Mouse (Mus musculus): ENCODE results near the gene Cuzd1.

Cuzd1 gene

DNA sequence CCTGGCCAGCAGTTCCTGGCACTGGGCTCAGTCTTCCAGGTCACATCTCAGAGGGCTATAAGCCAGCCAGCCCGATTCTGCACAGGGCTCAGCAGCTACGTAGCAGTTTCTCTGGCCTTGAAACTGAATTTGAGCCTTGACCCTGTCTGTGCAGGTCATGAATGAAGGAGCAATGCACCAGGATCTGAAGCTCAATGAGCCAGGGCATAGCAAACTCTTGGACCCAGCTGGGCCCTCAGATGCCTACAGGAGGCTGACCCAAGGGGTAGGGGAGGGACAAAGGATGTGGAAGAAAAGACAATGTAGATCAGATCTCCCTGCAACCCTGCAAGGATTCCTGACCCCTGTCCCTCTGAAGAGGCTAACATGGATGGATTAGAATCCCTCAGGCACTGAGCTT is at the start of gene Cuzd1:
Gene Cuzd1, minus strand, starts transcription at position 101 of the 400 bp plus-strand sequence.
- no peak for DNase-seq (ENCODE audit: low spot score)

DNA sequence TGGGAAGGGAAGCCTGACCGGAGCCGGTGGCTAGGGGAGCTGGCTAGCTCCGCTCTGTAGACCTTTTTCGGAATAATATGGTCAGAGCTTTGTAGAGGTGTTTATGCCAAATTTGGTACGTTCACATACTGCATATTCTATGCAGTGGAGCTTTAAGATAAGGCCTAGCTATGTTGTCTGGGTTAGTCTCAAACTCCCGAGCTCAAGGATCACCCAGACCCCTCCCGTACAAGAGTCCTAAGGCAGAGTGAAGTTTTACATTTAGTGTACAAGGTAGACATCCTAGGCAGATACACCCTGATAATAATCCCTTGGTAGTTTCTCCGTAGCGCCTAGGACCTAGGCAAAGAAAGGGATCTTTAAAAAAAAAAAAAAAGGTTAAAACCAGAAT is 49.4 kb upstream of the Cuzd1 start:
- no peak for DNase-seq (ENCODE audit: low spot score)

DNA sequence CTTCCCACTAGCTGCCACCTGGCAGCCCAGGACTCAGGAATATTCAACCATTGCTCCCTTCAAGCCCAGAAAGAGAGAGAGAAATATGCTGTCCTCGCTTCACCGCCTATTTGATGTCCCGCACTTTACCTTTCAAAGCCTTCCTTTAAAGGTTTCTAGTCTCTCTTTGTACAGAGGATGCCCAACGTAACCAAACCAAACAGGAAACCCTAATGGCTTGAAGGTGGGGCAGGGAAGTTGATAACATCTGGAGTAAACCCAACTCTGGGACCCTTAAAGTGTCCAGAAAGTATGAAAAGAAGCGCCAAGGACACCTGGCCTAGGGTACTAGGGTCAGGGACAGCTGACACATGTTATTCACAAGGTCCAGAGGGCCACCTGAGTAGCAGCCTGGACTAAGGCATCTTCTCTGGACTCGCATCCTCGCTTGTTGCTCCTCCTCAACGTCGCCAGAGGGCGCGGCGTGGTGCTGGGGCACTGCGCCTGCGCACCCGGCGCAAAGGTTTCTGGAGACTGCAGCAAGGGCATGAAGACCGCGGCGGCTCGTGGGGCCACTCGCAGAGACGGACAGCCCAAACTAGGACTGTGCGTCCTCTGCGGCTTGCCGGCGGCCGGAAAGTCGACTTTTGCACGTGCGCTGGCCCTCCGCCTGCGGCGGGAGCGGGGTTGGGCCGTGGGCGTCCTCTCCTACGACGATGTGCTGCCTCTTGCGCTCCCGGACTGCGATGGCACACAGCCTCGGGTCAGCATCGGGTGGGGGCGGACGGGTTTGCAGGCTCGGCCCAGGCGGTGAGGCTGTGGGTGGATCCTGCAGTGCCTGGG is 48.8 kb upstream of the Cuzd1 start, which contains the start of gene Pstk:
Gene Pstk, plus strand, starts transcription at position 494 of the 822 bp plus-strand sequence.
- peak; percentile 87 for DNase-seq (ENCODE audit: low spot score)

DNA sequence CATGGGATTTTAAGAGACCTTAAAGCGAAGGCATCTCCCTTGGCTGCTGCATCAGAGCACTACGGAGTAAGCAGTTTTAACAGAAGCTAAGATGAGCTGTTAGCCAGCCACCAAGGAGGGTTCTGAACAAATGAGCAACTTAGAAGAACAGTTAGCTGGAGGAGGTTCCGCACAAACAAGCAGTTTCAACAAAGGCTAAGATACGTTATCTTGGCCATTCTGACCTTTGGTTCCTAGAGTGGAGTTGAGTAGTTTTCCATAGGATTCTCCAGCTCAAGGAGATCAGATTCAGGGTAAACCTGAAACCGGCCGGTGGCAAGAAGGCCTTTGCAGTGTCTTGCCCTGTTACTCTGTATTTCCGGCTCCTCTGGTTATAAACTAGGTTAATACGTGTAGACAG is 42.0 kb upstream of the Cuzd1 start:
- DNase-seq (ENCODE audit: low spot score): no peak

DNA sequence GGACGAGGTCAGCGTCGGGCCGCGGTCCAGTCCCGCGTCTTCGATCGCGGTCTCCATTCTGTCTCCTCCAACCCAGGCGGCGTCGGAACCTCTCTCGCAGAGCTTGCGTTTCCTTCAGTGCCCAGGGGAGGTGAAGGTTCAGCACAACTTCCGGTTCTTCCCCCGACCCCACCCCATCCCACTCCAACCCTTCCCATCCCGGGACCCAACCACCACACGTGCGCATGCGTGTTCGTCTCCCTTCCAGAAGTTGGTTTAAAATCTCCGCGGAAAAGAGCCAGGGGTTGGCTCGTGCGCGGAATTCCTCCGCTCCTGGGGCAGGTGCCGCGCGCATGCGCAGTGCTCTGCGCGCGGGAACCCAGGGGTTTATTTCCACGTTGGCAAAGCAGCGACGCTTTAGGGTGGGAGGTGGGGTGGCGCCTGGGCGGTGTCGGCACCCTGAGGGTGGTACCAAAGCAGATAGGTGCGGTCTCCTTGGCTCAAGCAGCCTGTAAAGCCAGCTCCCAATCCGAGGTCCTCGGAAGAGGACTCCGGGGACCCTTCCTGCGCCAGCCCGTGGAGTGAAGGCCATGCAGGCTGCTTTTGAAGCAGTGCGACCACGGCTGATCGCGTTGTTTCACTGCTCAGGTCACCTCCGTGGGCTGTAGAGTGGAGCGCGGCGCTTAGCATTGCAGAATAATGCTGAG is 40.7 kb upstream of the Cuzd1 start, which contains the start of gene 2310057M21Rik:
Gene 2310057M21Rik, minus strand, starts transcription at position 145 of the 686 bp plus-strand sequence.
- DNase-seq (ENCODE audit: low spot score): peak; percentile 96

DNA sequence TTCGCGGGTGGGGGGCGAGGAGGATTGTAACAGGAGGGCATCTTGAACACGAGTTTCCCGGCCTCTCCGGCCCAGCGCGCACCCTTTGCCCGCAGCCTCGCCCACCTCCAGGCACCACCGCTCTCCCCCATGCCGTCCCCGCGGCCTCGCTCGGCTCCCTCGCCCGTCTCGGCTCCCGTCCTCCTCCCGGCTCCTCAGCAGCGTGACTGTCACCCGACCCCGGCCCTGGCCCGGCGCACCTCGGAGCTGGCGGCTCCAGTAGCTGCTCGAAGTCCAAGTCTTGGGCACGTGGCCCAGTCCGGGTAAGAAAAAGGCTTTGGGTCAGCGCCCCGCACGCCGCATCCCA is 40.1 kb upstream of the Cuzd1 start:
- DNase-seq (ENCODE audit: low spot score): no peak

DNA sequence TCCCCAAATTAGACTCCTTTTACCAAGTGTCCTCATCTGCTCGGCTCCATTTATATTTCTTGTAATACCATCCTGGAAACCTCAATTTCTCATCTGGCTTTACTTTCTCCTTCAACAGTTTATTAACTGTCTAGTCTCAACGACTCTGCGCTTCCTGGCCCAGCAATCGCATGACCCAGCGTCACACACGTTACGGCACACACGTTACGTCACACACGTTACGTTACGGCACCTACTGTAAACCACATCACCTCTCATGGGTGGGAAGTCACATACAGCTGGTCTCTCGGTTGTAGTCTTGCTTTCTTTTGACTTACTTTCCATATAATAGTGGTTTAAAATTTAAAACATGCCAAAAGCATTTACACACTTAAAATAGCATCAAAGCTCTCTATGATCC is 34.0 kb upstream of the Cuzd1 start:
- no peak for DNase-seq (ENCODE audit: low spot score)

DNA sequence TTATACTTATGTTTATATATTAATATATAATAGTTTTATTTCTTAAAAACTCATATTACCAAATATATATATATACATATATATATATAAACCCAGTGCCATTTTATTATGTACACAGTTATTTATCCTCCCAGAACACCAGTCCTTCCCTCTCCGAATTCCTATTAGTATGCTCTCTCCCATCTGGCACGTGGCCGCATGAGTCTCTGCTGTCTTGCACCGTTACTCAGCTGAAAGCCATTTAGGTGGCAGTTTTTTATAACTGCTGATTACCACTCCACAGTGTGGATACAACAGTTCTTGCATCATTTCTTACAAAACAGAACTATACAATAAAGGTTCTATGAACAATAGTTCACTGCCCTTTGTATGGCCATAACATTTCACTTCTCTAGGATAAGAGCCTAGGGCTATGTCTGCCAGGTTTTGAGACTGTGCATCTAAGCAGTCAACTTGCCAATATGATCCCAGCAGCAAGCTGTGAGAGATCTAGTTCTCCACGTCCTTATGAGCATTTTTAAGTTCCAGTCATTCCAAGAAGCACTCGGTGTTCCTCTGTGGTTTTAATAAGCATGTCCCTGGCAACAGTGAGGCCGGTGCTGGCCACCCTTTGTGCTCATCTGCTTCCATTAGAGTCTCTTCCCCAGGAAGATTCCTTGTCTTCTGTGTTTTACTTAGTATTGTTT is 23.9 kb upstream of the Cuzd1 start:
- no peak for DNase-seq (ENCODE audit: low spot score)

DNA sequence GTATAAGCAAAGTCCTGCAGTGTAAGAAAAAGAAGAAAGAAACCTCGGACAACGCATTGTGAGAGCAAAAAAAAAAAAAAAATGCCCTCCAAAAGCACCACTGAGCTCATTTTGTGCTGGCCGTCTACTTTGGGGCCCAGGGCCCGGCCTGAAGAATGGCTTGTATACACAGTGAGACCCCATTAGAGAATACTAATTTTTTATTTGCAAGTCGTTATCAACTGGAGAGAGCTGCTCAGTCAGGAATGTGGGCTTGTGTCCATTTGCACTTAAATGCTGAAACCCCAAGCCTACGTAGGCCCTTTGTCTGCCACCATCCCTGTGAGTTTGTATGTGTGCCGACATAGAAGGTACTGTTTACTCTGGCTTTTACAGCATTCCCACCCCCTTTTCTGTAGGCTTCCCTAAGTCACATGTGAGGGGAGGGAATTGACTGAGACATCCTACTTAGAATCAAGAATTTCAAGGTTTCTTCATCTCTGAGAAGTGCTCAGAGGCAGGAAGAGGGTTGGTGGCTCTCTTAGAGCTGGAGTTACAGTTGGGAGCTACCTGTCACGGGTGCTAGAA is 15.5 kb upstream of the Cuzd1 start:
- no peak for DNase-seq (ENCODE audit: low spot score)

DNA sequence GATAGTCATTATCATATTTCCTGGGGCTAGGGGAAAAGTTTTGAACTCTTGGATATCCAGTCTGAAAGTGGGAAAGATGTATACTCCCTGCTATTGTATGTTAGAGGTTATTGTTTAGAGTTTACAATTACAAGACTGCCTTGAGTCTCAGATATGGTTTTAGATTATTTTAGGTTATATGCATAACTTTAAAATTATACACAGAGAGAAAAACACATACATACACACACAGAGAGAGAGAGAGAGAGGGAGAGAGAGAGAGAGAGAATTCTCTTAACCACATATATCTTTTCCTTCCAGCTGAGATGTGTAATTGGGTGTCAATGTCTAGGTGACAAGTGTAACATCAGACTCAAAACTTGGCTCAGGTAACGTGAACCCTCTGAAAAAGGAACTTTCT is 11.5 kb upstream of the Cuzd1 start, which contains the start of gene Fam24a:
Gene Fam24a, plus strand, starts transcription at position 301 of the 400 bp plus-strand sequence.
- DNase-seq (ENCODE audit: low spot score): no peak

DNA sequence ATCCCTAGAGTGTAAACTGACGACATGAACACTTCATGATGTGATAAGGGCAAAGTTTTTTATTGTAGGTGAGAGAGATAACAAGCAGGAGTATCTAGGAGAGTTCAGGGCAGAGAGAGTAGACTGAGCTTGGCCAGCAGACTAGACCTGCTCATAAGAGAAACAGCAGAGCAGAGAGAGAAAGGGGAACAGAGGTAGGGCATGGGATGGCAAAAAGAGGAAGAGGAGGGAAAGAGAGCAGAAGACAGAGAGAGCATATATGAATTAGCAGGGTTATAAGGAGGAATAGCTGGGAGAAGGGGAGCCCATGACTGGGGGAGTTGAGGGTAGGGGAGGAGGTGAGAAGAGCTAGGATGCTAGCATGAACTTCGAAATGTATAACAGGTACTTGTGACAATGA is 9.6 kb upstream of the Cuzd1 start:
- DNase-seq (ENCODE audit: low spot score): no peak

DNA sequence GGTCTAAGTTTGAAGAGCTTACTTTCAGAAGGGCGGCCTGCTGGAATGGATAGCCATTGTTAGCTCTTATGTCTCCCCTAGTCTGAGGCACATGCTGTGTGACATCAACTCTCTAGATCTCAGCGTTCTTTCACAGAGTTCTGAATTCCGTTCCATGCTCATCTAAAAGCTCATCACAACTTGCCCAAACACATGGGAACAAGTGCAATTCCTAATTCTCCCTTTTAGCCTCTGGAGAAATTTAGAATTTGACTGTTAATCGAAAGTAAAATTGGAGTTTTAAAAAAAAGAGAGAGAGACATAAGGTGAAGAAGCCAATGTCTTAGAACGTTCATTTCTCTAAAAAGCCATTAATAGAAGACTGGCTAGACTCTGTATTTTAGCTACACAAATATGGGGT is 7.3 kb upstream of the Cuzd1 start, which contains the start of gene Fam24b:
Gene Fam24b, minus strand, starts transcription at position 101 of the 400 bp plus-strand sequence.
- DNase-seq (ENCODE audit: low spot score): no peak

DNA sequence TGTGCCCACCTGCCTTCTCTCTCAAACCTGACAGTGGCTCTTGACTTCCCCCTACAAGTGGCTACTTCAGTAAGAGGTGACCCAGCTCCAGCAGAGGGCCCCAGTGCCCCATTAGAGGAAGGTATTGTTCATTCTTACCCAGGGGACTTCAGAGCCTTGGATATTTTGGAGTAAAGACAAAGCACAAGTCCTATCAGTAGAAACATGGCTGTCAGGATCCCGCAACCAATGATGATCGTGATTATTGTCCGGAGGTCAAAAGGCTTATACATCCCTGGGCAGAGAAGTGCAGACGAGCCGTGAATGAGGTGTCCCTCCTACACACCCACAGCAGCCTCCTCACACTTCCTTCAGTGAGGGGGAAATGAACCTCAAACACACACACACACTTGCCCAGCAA is 5.0 kb upstream of the Cuzd1 start:
- DNase-seq (ENCODE audit: low spot score): no peak

DNA sequence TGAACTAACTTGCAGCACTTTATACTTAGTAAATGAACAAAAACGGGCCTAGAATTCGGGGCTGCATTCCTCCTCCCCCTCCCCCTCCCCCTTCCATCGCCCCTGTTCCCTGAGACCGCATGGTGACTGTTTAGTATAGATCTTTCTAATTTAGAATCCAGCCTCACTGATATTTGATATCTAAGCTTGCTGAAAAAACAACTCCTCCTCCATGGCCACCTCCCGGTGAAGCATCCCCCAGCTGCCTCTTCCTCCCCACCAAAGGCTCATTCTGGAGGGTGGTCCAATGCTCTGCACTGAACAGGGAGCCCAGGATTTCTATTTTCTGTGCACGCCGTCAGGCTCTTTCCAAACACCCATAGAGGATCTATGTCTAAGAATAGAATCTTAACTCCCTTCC is 3.8 kb downstream of the Cuzd1 start:
- no peak for DNase-seq (ENCODE audit: low spot score)

DNA sequence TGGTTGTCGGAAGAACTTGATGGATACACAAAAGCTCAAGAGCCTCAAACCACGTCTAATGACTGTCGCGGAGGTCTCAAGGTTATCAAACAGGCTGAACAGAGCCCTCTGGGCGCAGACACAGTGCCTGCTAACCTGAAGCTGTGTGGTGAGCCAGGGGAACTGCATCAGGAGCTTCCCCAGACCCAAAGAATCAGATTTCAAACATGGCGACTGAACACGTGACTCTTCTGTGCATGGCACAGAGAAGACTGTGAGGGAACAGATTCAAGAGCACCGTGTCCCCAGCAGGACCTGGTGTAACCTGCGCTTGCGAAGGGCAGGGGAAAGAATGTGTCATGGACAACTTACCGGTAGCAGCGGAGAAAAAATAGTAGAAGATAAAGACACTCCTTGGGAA is 4.5 kb downstream of the Cuzd1 start:
- no peak for DNase-seq (ENCODE audit: low spot score)

DNA sequence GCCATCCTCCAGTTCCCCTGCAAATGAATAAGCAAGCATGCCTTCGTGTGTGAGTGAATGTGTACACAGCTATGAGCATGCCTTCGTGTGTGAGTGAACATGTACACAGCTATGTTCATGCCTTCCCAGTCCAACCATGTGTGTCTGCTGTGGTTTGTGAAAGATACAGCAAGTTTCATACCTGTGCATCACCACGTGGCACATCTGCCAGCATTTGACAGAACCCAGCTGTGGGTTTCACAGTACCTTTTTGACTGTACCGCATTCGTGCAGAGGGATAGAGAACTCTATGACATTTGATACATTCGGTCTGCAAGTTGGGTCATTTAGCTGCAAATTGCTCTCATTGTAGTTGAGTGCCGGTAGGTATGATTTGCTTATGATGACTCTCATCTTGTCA is 7.6 kb downstream of the Cuzd1 start:
- no peak for DNase-seq (ENCODE audit: low spot score)

DNA sequence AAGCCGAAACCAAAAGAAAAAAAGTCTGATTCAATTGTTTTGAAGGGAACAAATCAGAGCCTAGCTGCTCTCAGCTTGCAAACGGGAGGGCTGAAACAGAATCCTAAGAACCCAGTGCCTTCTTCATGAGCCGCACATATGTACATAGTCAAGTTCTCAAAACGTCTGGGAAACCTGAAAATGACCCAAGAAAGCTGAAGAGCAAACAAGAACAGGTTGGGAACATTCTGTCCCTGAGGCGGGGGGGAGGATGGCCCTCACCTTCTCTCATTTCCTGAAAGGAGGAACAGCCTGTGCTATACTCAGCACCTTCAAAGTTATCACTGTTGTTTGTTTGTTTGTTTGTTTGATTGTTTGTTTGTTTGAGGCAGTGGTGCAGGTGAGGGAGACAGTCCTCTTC is 15.4 kb downstream of the Cuzd1 start:
- no peak for DNase-seq (ENCODE audit: low spot score)

DNA sequence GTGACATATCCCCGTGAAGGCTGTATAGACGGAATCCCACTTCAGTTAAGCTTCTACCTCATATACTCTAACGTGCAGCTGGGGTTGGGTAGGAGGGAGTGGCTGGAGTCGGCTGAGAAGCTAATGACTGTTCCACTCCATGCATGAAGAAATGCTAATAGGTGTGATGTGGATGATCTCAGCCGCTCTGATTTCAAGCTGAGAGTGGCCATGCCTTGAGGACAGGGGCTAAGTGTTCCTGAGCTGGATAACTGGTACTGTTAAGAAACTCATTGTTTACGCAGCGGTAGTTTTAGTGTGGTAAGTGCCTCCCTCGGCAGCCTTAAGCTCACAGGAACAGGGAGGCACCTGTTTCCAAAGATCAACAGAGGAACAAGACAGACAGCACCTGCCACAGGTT is 18.8 kb downstream of the Cuzd1 start:
- no peak for DNase-seq (ENCODE audit: low spot score)

DNA sequence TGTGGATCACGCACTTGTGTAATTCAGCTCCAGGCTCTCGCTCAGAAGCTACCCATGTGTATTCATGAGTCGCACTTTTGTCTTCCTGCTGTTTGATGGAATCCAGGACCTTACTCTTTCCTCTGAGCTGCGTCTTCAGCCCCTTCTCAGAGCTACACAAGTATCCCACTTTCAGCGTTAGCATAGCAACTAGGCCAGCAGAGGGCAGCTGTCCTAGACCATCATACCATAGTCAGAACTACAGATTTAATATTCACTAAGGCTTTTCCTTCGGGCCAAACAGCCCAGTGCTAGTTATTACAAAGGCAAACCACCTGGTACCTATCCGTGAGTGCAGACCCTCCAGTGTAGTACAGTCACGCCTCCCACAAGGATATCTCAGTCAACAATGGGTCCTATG is 24.9 kb downstream of the Cuzd1 start:
- no peak for DNase-seq (ENCODE audit: low spot score)

DNA sequence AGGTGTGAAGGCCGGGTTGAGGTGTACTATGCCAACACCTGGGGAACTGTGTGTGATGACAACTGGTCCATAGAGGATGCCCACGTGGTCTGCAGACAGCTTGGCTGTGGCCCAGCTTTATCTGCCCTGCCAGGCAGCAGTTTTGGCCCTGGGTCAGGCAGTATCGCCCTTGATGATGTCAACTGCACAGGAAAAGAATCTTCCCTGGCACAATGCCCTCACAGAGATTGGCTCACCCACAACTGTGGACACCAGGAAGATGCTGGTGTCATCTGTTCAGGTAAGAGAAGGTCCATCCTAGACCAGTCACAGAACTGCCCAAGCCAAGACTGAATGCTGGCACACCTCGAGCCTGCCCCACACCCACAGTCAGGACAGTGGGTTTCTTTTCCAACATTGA is 56.2 kb downstream of the Cuzd1 start:
- no peak for DNase-seq (ENCODE audit: low spot score)

DNA sequence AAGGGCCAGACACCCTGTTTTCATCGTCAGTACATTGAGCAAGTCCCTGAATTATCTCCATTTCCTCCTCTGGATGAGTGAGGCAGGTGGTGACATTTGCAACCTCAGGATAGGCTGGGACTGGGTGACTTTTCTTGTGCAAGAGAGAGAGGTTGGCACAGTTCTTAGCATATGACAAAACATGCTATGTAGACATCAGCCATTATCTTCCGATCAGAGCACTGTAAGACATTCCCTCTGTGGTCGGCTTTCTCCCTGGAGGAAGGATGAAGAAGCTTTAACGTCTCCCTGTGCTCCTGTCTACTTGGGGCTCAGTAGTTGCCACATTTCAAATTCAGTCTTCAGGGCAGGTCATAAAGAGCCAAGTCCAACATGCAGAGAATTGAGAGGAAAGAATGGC is 57.8 kb downstream of the Cuzd1 start:
- DNase-seq (ENCODE audit: low spot score): no peak

DNA sequence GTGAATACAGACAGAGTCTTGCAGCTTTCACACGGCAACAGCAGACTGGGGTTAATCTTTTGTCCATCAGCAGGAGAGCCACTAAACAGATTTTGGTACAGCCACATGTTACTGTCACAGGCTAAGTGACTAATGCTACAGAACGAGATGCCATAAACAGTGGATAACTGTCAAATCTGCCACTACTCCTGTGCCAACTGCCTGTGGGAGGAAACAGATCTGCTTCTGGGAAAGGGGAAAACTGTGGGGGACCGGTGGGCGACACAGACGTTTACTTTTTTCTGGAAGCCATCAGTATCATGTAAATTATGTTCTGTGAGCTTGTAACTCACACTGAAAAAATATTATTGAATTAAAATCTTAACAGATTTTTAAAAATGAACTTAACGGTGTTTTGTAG is 61.1 kb downstream of the Cuzd1 start:
- no peak for DNase-seq (ENCODE audit: low spot score)
